Mouse (Mus musculus): Measurements from ENCODE around the gene Ttll8. TPM values are rescaled to one million over a fixed set of nuclear protein-coding genes. Genes with fewer than 3 reads are reported as not detected.

Ttll8 gene
- 0.13 TPM in 1 of 2 replicates, not detected in the other for polyA plus RNA-seq (2014; fragmentation: Nextera tagmentation; extraction: Ambion mirVana)

DNA sequence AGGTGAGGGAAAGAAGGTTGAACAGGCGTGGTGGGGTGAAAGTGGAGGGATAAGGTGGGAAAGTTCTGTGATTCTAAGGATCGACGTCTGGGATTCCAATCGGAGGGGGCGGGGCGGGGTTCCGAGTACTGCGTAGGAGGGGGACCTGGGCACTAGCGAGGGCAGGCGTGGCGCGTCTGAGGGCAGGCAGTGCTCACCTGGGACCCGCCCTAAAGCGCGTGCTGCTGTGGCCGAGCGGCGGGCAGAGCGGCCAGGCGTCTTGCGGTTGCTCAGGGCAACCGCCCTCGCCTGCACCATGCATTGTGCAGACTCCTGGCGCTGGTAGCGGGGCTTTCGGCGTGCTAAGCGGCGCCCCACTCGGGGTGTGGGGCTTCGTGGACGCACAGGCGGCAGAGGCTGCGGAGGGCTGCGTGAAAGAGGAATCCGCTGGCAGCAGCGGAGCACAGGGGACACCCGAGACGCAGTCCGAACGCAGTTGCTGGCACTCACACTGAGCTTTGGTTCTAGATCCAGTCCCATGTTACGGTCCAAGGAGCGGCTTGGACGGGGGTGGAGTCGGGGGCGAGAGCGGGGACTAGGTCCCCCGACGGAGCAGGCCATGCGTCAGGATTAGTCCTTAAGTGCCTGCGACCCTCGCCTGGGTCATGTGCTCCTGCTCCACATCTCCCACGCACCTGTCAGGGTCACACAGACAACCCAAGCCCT, at the start of gene Ttll8:
TSS of gene Ttll8 (minus strand) at position 51 of the 705 bp plus-strand sequence.
- Histone ChIP-seq H3K9me3 (ENCODE audit: control insufficient read depth, low read length) (no peaks in the 10 kb centered on the region), H3K27ac (no peak within 1 kb of the TSS), H3K4me3 (replicated peaks; ENCODE audit: low read length) (peak within 1 kb of the TSS; percentile 38), H3K4me1 (replicated peaks; ENCODE audit: control insufficient read depth, insufficient read depth, low read length) (peaks cover 8% of the 10 kb centered on the region; the same call in 1 of the 2 replicates), H3K36me3 (replicated peaks; ENCODE audit: control insufficient read depth, insufficient read depth) (no peaks in the 10 kb centered on the region), H3K9ac (peak within 1 kb of the TSS; percentile 57), H3K27me3 (ENCODE audit: control insufficient read depth, insufficient read depth, low read length) (peaks cover 13% of the 10 kb centered on the region), H3K4me2 (replicated peaks) (peak within 1 kb of the TSS; percentile 89)
- WGBS = 2% methylated on average over 51 of the region's 53 CpGs
- peak; percentile 37 for DNase-seq (ENCODE audit: low spot score)
- ATAC-seq (ENCODE audit: low FRiP score) = peak; percentile 77; the same call in 1 of the 2 replicates

DNA sequence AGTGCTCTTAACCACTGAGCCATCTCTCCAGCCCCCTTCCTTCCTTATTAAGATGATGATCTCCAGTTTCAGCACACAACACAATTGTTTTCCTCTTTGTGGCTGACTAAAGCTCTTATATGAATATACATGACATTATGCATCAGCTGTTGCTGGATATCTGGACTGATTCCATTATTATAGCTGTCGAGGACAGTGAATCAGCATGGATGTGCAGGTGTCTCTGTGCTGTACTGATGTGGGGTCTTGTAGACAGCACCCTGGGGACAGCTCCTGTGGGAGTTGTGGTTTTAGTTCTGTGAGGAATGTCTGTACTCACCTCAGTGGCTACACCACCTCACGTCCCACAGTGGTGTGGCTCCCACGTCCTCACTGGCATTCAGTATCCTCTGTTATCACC, 47.0 kb upstream of the Ttll8 start:
- Histone ChIP-seq H3K9ac (no peak overlapping the region), H3K4me2 (replicated peaks) (no peak overlapping the region), H3K9me3 (ENCODE audit: control insufficient read depth, low read length) (no peaks in the 10 kb centered on the region), H3K27ac (no peak overlapping the region), H3K27me3 (ENCODE audit: control insufficient read depth, insufficient read depth, low read length) (no peaks in the 10 kb centered on the region), H3K4me1 (replicated peaks; ENCODE audit: control insufficient read depth, insufficient read depth, low read length) (no peaks in the 10 kb centered on the region), H3K4me3 (replicated peaks; ENCODE audit: low read length) (no peak overlapping the region), H3K36me3 (replicated peaks; ENCODE audit: control insufficient read depth, insufficient read depth) (no peaks in the 10 kb centered on the region)
- DNase-seq (ENCODE audit: low spot score) = no peak
- WGBS = 74% methylated on average over 3 of the region's 3 CpGs
- no peak for ATAC-seq (ENCODE audit: low FRiP score)

DNA sequence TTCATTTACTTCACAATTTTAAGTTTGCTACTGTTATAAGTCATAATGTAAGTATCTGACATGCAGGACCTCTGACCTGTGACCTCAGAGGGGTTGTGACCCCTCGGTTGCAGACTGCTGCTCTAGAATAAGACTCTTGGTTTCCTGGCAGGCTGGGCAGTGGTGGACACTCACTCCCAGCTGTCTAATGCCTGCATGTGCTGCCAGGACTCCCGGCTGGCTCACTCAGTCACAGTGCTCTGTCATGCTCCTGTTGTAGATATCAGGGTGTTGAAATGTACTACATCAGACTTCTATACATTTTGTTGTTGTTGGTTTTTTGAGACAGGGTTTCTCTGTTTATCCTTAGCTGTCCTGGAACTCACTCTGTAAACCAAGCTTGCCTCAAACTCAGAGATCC, 46.1 kb upstream of the Ttll8 start:
- no peaks in the 10 kb centered on the region for H3K36me3 ChIP-seq (replicated peaks; ENCODE audit: control insufficient read depth, insufficient read depth)
- whole genome bisulfite sequencing = 66% methylated on average over 2 of the region's 2 CpGs
- no peak for ATAC-seq (ENCODE audit: low FRiP score)

DNA sequence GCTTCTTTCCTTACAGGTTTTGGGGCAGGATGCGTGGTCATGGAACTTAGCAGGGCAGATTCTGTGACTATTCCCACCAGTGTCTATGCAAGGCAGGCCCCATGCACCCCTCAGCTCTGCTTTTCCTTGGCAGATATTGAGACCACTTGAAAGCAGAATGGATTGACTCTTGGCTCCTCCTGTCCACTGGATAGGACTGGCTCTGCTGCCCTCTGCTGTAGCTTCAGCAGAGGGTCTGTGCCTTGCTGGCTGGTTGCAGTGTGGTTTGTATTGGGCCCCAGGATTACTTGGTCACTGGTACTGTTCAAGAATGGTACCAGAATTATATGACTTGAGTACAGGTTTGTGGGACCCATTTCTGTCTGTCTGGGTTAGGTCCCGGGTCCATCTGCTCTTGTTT, 44.9 kb upstream of the Ttll8 start:
- no peak for ATAC-seq (ENCODE audit: low FRiP score)

More for the DNA sequence above, 46.1 kb upstream of the Ttll8 start:
- H3K9me3 ChIP-seq (ENCODE audit: control insufficient read depth, low read length) = no peaks in the 10 kb centered on the region
- no peak overlapping the region for H3K27ac ChIP-seq
- no peaks in the 10 kb centered on the region for H3K4me1 ChIP-seq (replicated peaks; ENCODE audit: control insufficient read depth, insufficient read depth, low read length)
- DNase-seq (ENCODE audit: low spot score) = no peak
- H3K4me3 ChIP-seq (replicated peaks; ENCODE audit: low read length) = no peak overlapping the region
- H3K27me3 ChIP-seq (ENCODE audit: control insufficient read depth, insufficient read depth, low read length) = no peaks in the 10 kb centered on the region
- no peak overlapping the region for H3K9ac ChIP-seq
- no peak overlapping the region for H3K4me2 ChIP-seq (replicated peaks)

DNA sequence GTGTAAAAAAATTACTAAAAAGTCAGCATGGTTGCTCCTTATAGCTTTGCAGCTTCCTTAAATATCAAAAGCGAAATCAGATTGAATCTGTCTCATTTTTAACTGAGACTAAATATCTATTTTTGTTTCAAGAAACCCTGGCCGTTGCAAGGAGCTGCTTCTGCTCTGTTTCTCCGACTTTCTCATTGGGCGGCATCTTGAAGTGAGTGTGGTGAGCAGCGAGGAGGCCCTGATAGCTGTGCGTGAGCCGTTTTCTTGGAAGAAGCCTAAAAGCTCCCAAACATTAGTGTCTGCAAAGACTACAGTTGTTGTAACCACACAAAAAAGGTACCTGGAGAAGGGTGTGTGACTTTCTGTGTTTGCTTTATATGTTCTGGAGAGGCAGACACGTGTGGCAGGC, 44.4 kb upstream of the Ttll8 start:
- no peak overlapping the region for H3K27ac ChIP-seq
- no peak for ATAC-seq (ENCODE audit: low FRiP score)
- no peaks in the 10 kb centered on the region for H3K4me1 ChIP-seq (replicated peaks; ENCODE audit: control insufficient read depth, insufficient read depth, low read length)
- no peaks in the 10 kb centered on the region for H3K9me3 ChIP-seq (ENCODE audit: control insufficient read depth, low read length)
- no peaks in the 10 kb centered on the region for H3K27me3 ChIP-seq (ENCODE audit: control insufficient read depth, insufficient read depth, low read length)
- H3K36me3 ChIP-seq (replicated peaks; ENCODE audit: control insufficient read depth, insufficient read depth) = no peaks in the 10 kb centered on the region
- H3K4me3 ChIP-seq (replicated peaks; ENCODE audit: low read length) = no peak overlapping the region
- no peak for DNase-seq (ENCODE audit: low spot score)
- 81% methylated on average over 8 of the region's 8 CpGs for WGBS
- H3K4me2 ChIP-seq (replicated peaks) = no peak overlapping the region
- H3K9ac ChIP-seq = no peak overlapping the region

More for the DNA sequence above, 44.9 kb upstream of the Ttll8 start:
- WGBS = 77% methylated on average over 2 of the region's 2 CpGs
- no peak overlapping the region for H3K4me2 ChIP-seq (replicated peaks)
- no peak for DNase-seq (ENCODE audit: low spot score)
- no peaks in the 10 kb centered on the region for H3K27me3 ChIP-seq (ENCODE audit: control insufficient read depth, insufficient read depth, low read length)
- H3K36me3 ChIP-seq (replicated peaks; ENCODE audit: control insufficient read depth, insufficient read depth) = no peaks in the 10 kb centered on the region
- no peak overlapping the region for H3K9ac ChIP-seq
- H3K4me3 ChIP-seq (replicated peaks; ENCODE audit: low read length) = no peak overlapping the region
- no peak overlapping the region for H3K27ac ChIP-seq
- no peaks in the 10 kb centered on the region for H3K9me3 ChIP-seq (ENCODE audit: control insufficient read depth, low read length)
- no peaks in the 10 kb centered on the region for H3K4me1 ChIP-seq (replicated peaks; ENCODE audit: control insufficient read depth, insufficient read depth, low read length)

DNA sequence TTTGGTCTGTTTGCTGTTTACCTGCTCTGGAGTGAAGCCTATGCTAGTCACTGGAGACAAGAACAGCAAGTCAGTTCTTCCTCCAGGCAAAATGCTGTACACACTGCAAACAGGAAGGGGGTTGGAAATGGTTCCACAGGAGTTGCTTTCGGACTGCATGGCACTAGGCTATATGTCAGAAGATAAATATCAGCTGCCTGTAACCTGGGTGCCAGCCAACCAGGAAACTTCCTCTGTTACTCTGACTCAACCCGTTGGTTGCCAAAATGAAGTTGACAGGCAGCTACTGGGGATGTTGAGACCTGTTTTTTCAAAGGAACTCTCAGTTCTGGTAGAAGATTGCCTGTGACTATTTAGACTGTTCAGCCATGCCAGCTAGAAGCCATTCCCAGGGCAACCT, 35.0 kb upstream of the Ttll8 start:
- DNase-seq (ENCODE audit: low spot score) = no peak
- Histone ChIP-seq H3K36me3 (replicated peaks; ENCODE audit: control insufficient read depth, insufficient read depth) (no peaks in the 10 kb centered on the region), H3K27ac (no peak overlapping the region), H3K4me2 (replicated peaks) (no peak overlapping the region), H3K4me3 (replicated peaks; ENCODE audit: low read length) (no peak overlapping the region), H3K27me3 (ENCODE audit: control insufficient read depth, insufficient read depth, low read length) (no peaks in the 10 kb centered on the region), H3K9ac (no peak overlapping the region), H3K9me3 (ENCODE audit: control insufficient read depth, low read length) (no peaks in the 10 kb centered on the region), H3K4me1 (replicated peaks; ENCODE audit: control insufficient read depth, insufficient read depth, low read length) (no peaks in the 10 kb centered on the region)
- no peak for ATAC-seq (ENCODE audit: low FRiP score)
- 71% methylated on average over 2 of the region's 2 CpGs for WGBS

DNA sequence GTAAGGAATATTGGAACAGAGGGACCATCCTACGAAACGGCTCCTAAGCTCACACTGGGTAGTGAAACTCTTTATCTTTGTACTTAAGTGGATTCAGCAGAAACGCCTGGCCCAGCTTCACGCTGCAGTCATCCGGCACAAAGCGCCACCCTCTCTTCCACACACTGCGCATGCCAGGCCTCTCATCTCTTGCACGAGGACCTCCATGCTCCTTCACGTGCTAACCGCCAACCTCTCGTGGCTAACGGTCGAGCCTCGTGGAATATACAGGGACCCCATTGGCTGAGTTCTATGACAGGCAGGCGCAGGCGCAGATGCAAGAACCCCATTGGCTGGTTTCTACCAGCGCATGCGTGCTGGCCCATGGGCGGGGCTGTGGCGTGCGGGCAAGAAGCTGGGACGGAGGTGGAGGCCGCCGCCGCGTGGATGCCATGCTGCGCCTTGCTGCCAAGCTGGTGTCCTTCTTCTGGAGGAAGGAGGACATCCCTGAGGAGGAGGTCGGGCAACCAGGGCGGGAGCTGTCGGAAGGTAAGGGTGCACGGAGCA, 28.4 kb upstream of the Ttll8 start, which contains the start of gene Mov10l1:
TSS of gene Mov10l1 (plus strand) at position 376 of the 546 bp plus-strand sequence.
- DNase-seq (ENCODE audit: low spot score) = no peak
- Histone ChIP-seq H3K4me1 (replicated peaks; ENCODE audit: control insufficient read depth, insufficient read depth, low read length) (0 out of 2 replicates have a peak, but pooled peaks cover 6% of the 10 kb centered on the region), H3K4me2 (replicated peaks) (no peak within 1 kb of the TSS), H3K27ac (no peak within 1 kb of the TSS), H3K36me3 (replicated peaks; ENCODE audit: control insufficient read depth, insufficient read depth) (no peaks in the 10 kb centered on the region), H3K4me3 (replicated peaks; ENCODE audit: low read length) (no peak within 1 kb of the TSS), H3K9ac (no peak within 1 kb of the TSS), H3K27me3 (ENCODE audit: control insufficient read depth, insufficient read depth, low read length) (no peaks in the 10 kb centered on the region), H3K9me3 (ENCODE audit: control insufficient read depth, low read length) (no peaks in the 10 kb centered on the region)
- ATAC-seq (ENCODE audit: low FRiP score) = no peak
- WGBS = 93% methylated on average over 31 of the region's 31 CpGs

DNA sequence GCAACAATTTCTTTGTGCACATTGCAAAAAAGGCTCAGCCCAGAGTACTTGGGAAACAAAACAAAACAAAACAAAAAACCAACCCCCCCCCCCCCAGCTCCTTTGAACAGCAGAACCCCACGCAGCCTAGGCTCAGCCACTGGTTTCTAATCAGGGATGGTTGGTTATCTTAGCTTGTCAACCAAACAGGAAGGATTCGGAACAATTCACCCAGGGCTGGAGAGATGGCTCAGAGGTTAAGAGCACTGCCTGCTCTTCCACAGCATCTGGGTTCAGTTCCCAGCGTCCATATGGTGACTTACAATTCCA, 24.9 kb upstream of the Ttll8 start:
- H3K27ac ChIP-seq = peak overlapping the region; percentile 61; the same call in 1 of the 2 replicates
- DNase-seq (ENCODE audit: low spot score) = no peak
- no peak overlapping the region for H3K4me3 ChIP-seq (replicated peaks; ENCODE audit: low read length)
- WGBS = 9% methylated on average over 3 of the region's 3 CpGs
- no peaks in the 10 kb centered on the region for H3K36me3 ChIP-seq (replicated peaks; ENCODE audit: control insufficient read depth, insufficient read depth)
- no peak overlapping the region for H3K4me2 ChIP-seq (replicated peaks)
- H3K9me3 ChIP-seq (ENCODE audit: control insufficient read depth, low read length) = no peaks in the 10 kb centered on the region
- H3K4me1 ChIP-seq (replicated peaks; ENCODE audit: control insufficient read depth, insufficient read depth, low read length) = 0 out of 2 replicates have a peak, but pooled peaks cover 6% of the 10 kb centered on the region
- H3K9ac ChIP-seq = no peak overlapping the region
- no peaks in the 10 kb centered on the region for H3K27me3 ChIP-seq (ENCODE audit: control insufficient read depth, insufficient read depth, low read length)
- ATAC-seq (ENCODE audit: low FRiP score) = 0 out of 2 replicates have a peak, but pooled peaks have one; percentile 71

DNA sequence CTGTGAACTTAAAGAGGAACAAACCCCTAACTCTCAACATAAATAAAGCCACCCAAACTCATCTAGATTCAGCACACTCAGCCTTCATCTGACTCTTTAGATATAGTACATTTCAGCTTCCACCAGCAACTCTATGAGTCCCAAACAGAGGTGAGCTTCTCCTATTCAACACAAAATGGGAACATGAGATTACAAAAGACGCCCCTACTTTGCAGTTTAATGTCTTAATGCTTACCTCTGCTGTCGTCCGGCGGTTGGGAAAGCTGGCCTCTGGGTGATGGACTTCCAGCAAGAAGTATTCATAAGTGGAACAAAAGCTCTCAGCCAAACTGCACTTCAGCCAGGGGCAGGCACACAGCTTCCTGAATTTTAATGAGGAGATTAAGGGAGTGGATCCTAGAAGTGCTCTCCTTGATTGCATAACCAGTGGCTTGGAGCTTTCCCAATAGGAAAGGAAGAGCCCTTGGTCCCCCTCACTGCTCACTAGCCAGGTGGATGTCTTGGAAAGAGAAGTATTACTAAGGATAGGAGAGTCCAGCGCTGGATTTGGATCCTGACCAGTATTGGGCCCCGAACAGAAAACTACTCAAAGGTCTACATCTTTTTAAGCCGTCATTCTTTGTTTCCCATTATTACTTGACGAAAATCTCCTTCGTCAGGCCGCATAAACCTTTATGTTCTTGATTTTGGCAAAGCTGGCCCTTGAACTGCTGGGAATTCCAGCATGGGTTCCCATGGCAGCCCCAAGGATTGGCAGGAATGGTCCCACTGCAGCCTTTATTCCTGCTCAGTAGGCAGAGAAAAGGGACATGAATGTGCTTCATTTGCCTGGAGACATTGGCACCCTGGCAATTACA, 24.3 kb upstream of the Ttll8 start, which contains the start of gene Mlc1:
TSS of gene Mlc1 (minus strand) at position 727 of the 857 bp plus-strand sequence.
- no peaks in the 10 kb centered on the region for H3K9me3 ChIP-seq (ENCODE audit: control insufficient read depth, low read length)
- H3K4me2 ChIP-seq (replicated peaks) = peak within 1 kb of the TSS; percentile 31

More for the DNA sequence above, 24.3 kb upstream of the Ttll8 start, which contains the start of gene Mlc1:
- Histone ChIP-seq H3K36me3 (replicated peaks; ENCODE audit: control insufficient read depth, insufficient read depth) (no peaks in the 10 kb centered on the region), H3K9ac (no peak within 1 kb of the TSS; the same call in 1 of the 2 replicates), H3K4me1 (replicated peaks; ENCODE audit: control insufficient read depth, insufficient read depth, low read length) (0 out of 2 replicates have a peak, but pooled peaks cover 6% of the 10 kb centered on the region), H3K4me3 (replicated peaks; ENCODE audit: low read length) (peak within 1 kb of the TSS; percentile 15; the same call in 1 of the 2 replicates), H3K27ac (peak within 1 kb of the TSS; percentile 64), H3K27me3 (ENCODE audit: control insufficient read depth, insufficient read depth, low read length) (no peaks in the 10 kb centered on the region)
- ATAC-seq (ENCODE audit: low FRiP score) (peak; percentile 87; the same call in 1 of the 2 replicates), DNase-seq (ENCODE audit: low spot score) (peak; percentile 65)
- WGBS = 16% methylated on average over 10 of the region's 10 CpGs

Data from hindbrain, embryonic 14.5 days (tissue).